ENCODE assay signal across 15 mouse cellular contexts in the genomic region with DNA sequence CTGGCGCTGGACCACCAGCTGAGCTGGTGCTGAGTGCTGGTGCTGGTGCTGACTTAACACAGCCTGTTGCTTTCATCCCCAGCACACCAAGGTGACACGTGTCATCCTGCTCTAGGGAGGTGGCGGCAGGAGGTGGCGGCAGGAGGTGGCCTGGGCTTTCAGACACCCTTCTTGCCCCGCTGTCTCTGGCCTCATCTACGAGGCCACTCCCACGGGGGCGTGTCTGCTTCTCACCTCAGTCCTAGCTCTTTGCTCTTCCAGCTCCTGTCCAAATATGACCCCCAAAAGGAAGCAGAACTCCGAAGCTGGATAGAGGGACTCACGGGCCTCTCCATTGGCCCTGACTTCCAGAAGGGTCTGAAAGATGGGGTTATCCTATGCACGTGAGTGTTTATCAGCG. TPM values are rescaled to one million over a fixed set of nuclear protein-coding genes. Genes with fewer than 3 reads are reported as not detected.
DNase-seq lines count a peak whose midpoint lies in the region; ATAC-seq and TF ChIP-seq lines count a peak whose summit lies in the region.
"Had no signal": no experiment of that assay in that cellular context is flagged by ENCODE, and none has a peak within 500 bp of the region (broad histone marks: within the 10 kb centered on the region; RNA-seq: fewer than 3 reads in every experiment).

No protein-coding gene starts in this region.

- WGBS in heart, embryonic 15.5 days = 78% methylated on average over 12 of the region's 12 CpGs
- WGBS in midbrain, embryonic 10.5 days = 59% methylated on average over 12 of the region's 12 CpGs
- WGBS in midbrain, embryonic 16.5 days = 52% methylated on average over 12 of the region's 12 CpGs
- WGBS in embryonic facial prominence, embryonic 15.5 days = 72% methylated on average over 12 of the region's 12 CpGs
- 60% methylated on average over 12 of the region's 12 CpGs for WGBS in stomach, embryonic 16.5 days
- WGBS in midbrain, postnatal 0 days = 58% methylated on average over 12 of the region's 12 CpGs

- no peak for ATAC-seq in heart, embryonic 15.5 days (replicated peaks; ENCODE audit: insufficient number of reproducible peaks, insufficient read depth, low FRiP score, low read depth)
- no peak for ATAC-seq in midbrain, embryonic 16.5 days
- no peak for ATAC-seq in embryonic facial prominence, embryonic 15.5 days (ENCODE audit: insufficient number of reproducible peaks, low FRiP score, low TSS enrichment, low read depth)
- no peak for ATAC-seq in stomach, embryonic 16.5 days (ENCODE audit: insufficient read depth, low FRiP score)
- ATAC-seq in midbrain, postnatal 0 days (ENCODE audit: low FRiP score) = no peak

- peak overlapping the region; percentile 75; the same call in 1 of the 2 replicates for H3K4me2 ChIP-seq in heart, embryonic 15.5 days
- no peak overlapping the region for H3K4me2 ChIP-seq in midbrain, embryonic 16.5 days (ENCODE audit: low read length)
- 0 out of 2 replicates have a peak overlapping the region, but pooled peaks have one; percentile 93 for H3K4me2 ChIP-seq in embryonic facial prominence, embryonic 15.5 days (replicated peaks)
- H3K4me2 ChIP-seq in stomach, embryonic 16.5 days (ENCODE audit: low read depth, low read length) = peak overlapping the region; percentile 90
- H3K4me2 ChIP-seq in midbrain, postnatal 0 days (ENCODE audit: low read depth, low read length, poor library complexity, severe bottlenecking) = no peak overlapping the region
- H3K4me2 ChIP-seq: neural tube, embryonic 13.5 days had no signal

- H3K27ac ChIP-seq in heart, embryonic 15.5 days = 0 out of 2 replicates have a peak overlapping the region, but pooled peaks have one; percentile 19
- H3K27ac ChIP-seq in midbrain, embryonic 10.5 days (replicated peaks) = no peak overlapping the region
- H3K27ac ChIP-seq in midbrain, embryonic 16.5 days (ENCODE audit: low read length) = no peak overlapping the region
- peak overlapping the region; percentile 4; the same call in 1 of the 2 replicates for H3K27ac ChIP-seq in embryonic facial prominence, embryonic 15.5 days (replicated peaks)
- no peak overlapping the region for H3K27ac ChIP-seq in stomach, embryonic 16.5 days (ENCODE audit: low read length)
- no peak overlapping the region for H3K27ac ChIP-seq in midbrain, postnatal 0 days (ENCODE audit: low read depth, low read length)
- H3K27ac ChIP-seq: neural tube, embryonic 13.5 days had no signal

- H3K9ac ChIP-seq in heart, embryonic 15.5 days = no peak overlapping the region
- H3K9ac ChIP-seq in midbrain, embryonic 16.5 days (ENCODE audit: low read depth, low read length) = no peak overlapping the region
- H3K9ac ChIP-seq in embryonic facial prominence, embryonic 15.5 days = no peak overlapping the region
- H3K9ac ChIP-seq in stomach, embryonic 16.5 days (ENCODE audit: low read length) = peak overlapping the region; percentile 43; the same call in 1 of the 2 replicates
- no peak overlapping the region for H3K9ac ChIP-seq in midbrain, postnatal 0 days (replicated peaks; ENCODE audit: low read length, poor library complexity, severe bottlenecking)
- H3K9ac ChIP-seq: neural tube, embryonic 13.5 days had no signal

- TF ChIP-seq CTCF in midbrain, postnatal 0 days (IDR thresholded peaks at IDR 0.05) = no peak

- H3K27me3 ChIP-seq in heart, embryonic 15.5 days = no peaks in the 10 kb centered on the region
- H3K27me3 ChIP-seq in midbrain, embryonic 10.5 days (ENCODE audit: low read depth, poor library complexity, severe bottlenecking) = peaks cover 53% of the 10 kb centered on the region
- H3K27me3 ChIP-seq in midbrain, embryonic 16.5 days (ENCODE audit: control insufficient read depth, insufficient read depth, low read depth, low read length) = peaks cover 29% of the 10 kb centered on the region
- no peaks in the 10 kb centered on the region for H3K27me3 ChIP-seq in embryonic facial prominence, embryonic 15.5 days
- H3K27me3 ChIP-seq in stomach, embryonic 16.5 days (ENCODE audit: control insufficient read depth, insufficient read depth, low read length) = no peaks in the 10 kb centered on the region
- H3K27me3 ChIP-seq in midbrain, postnatal 0 days (ENCODE audit: insufficient read depth, low read length) = peaks cover 24% of the 10 kb centered on the region

- peaks cover 50% of the 10 kb centered on the region for H3K36me3 ChIP-seq in heart, embryonic 15.5 days
- peaks cover 29% of the 10 kb centered on the region; the same call in 1 of the 2 replicates for H3K36me3 ChIP-seq in midbrain, embryonic 10.5 days
- H3K36me3 ChIP-seq in midbrain, embryonic 16.5 days (ENCODE audit: control insufficient read depth, insufficient read depth, low read length) = no peaks in the 10 kb centered on the region
- peaks cover 53% of the 10 kb centered on the region for H3K36me3 ChIP-seq in embryonic facial prominence, embryonic 15.5 days
- peaks cover 27% of the 10 kb centered on the region for H3K36me3 ChIP-seq in stomach, embryonic 16.5 days (ENCODE audit: control insufficient read depth, insufficient read depth, low read length)
- H3K36me3 ChIP-seq in midbrain, postnatal 0 days (ENCODE audit: insufficient read depth, low read length) = no peaks in the 10 kb centered on the region

- H3K4me1 ChIP-seq in heart, embryonic 15.5 days (replicated peaks) = peaks cover 56% of the 10 kb centered on the region
- H3K4me1 ChIP-seq in midbrain, embryonic 10.5 days = peaks cover 47% of the 10 kb centered on the region
- peaks cover 17% of the 10 kb centered on the region for H3K4me1 ChIP-seq in midbrain, embryonic 16.5 days (ENCODE audit: control insufficient read depth, insufficient read depth, low read length)
- peaks cover 51% of the 10 kb centered on the region for H3K4me1 ChIP-seq in embryonic facial prominence, embryonic 15.5 days
- peaks cover 26% of the 10 kb centered on the region for H3K4me1 ChIP-seq in stomach, embryonic 16.5 days (ENCODE audit: control insufficient read depth, insufficient read depth, low read length)
- H3K4me1 ChIP-seq in midbrain, postnatal 0 days (ENCODE audit: insufficient read depth, low read length) = 0 out of 2 replicates have a peak, but pooled peaks cover 2% of the 10 kb centered on the region

- DNase-seq in heart, adult 8-10 months (ENCODE audit: low spot score) = no peak
- no peak for DNase-seq in midbrain, embryonic 10.5 days (ENCODE audit: low spot score)
- DNase-seq in midbrain, postnatal 0 days (ENCODE audit: low spot score) = no peak
- DNase-seq in kidney, postnatal 10 days = no peak
- DNase-seq: adrenal gland, adult 8-10 months; cerebellum, adult 18-20 months; heart, postnatal 10 days; kidney, postnatal 36 days; right cerebral cortex, postnatal 14 days had no signal

- peak overlapping the region; percentile 16 for H3K4me3 ChIP-seq in heart, embryonic 15.5 days
- H3K4me3 ChIP-seq in midbrain, embryonic 10.5 days = 0 out of 2 replicates have a peak overlapping the region, but pooled peaks have one; percentile 14
- no peak overlapping the region for H3K4me3 ChIP-seq in midbrain, embryonic 16.5 days (ENCODE audit: low read depth, low read length)
- H3K4me3 ChIP-seq in embryonic facial prominence, embryonic 15.5 days (replicated peaks) = no peak overlapping the region; the same call in 1 of the 2 replicates
- H3K4me3 ChIP-seq in stomach, embryonic 16.5 days (replicated peaks; ENCODE audit: low read length) = peak overlapping the region; percentile 35
- no peak overlapping the region for H3K4me3 ChIP-seq in midbrain, postnatal 0 days (ENCODE audit: low read depth, low read length)
- H3K4me3 ChIP-seq: neural tube, embryonic 13.5 days had no signal

- no peaks in the 10 kb centered on the region for H3K9me3 ChIP-seq in heart, embryonic 15.5 days (replicated peaks)
- peaks cover 14% of the 10 kb centered on the region for H3K9me3 ChIP-seq in midbrain, embryonic 10.5 days (replicated peaks)
- 0 out of 2 replicates have a peak, but pooled peaks cover 2% of the 10 kb centered on the region for H3K9me3 ChIP-seq in midbrain, embryonic 16.5 days (replicated peaks; ENCODE audit: control insufficient read depth, low read length, poor library complexity, severe bottlenecking)
- no peaks in the 10 kb centered on the region for H3K9me3 ChIP-seq in embryonic facial prominence, embryonic 15.5 days (replicated peaks)
- H3K9me3 ChIP-seq in stomach, embryonic 16.5 days (replicated peaks; ENCODE audit: control insufficient read depth, low read length) = peaks cover 6% of the 10 kb centered on the region; the same call in 1 of the 2 replicates
- H3K9me3 ChIP-seq in midbrain, postnatal 0 days (ENCODE audit: low read length) = no peaks in the 10 kb centered on the region

RNA-seq across cellular contexts. Expression of a gene that starts 2.7 kb away (rescaled TPM):
- 208 and 243 TPM in 2 replicates for polyA plus RNA-seq in heart, embryonic 15.5 days (2015; fragmentation: Nextera tagmentation; extraction: Ambion mirVana)
- 10 to 100 TPM; 27.1 to 35.7 (median 33.3) TPM for total RNA-seq in heart, adult 8-10 months (2022)
- 198 and 199 TPM in 2 replicates for polyA plus RNA-seq in midbrain, embryonic 10.5 days (2016; fragmentation: Nextera tagmentation; extraction: Ambion mirVana)
- polyA plus RNA-seq in midbrain, embryonic 16.5 days (2015; fragmentation: Nextera tagmentation; extraction: Ambion mirVana) = 25.7 and 26.2 TPM in 2 replicates
- polyA plus RNA-seq in embryonic facial prominence, embryonic 15.5 days (2015; fragmentation: Nextera tagmentation; extraction: Ambion mirVana) = 288 and 296 TPM in 2 replicates
- 333 and 334 TPM in 2 replicates for polyA plus RNA-seq in stomach, embryonic 16.5 days (2015; fragmentation: Nextera tagmentation; extraction: Ambion mirVana)
- total RNA-seq in midbrain, postnatal 0 days (2014; rRNA removed) = 14.8 and 19.5 TPM in 2 replicates
- polyA plus RNA-seq in midbrain, postnatal 0 days (2015; fragmentation: Nextera tagmentation; extraction: Ambion mirVana) = 12.6 and 12.8 TPM in 2 replicates

RNA-seq across cellular contexts. Expression of a gene that starts 5.2 kb away (rescaled TPM):
- 2.1 and 3.9 TPM in 2 replicates for polyA plus RNA-seq in heart, embryonic 15.5 days (2015; fragmentation: Nextera tagmentation; extraction: Ambion mirVana)
- 1 to 10 TPM; 7.5 to 8.5 (median 8.0) TPM for total RNA-seq in heart, adult 8-10 months (2022)
- polyA plus RNA-seq in midbrain, embryonic 10.5 days (2016; fragmentation: Nextera tagmentation; extraction: Ambion mirVana) = 3.2 and 4.8 TPM in 2 replicates
- polyA plus RNA-seq in midbrain, embryonic 16.5 days (2015; fragmentation: Nextera tagmentation; extraction: Ambion mirVana) = 4.1 and 4.8 TPM in 2 replicates
- 3.7 and 4.0 TPM in 2 replicates for polyA plus RNA-seq in embryonic facial prominence, embryonic 15.5 days (2015; fragmentation: Nextera tagmentation; extraction: Ambion mirVana)
- 6.3 and 7.4 TPM in 2 replicates for polyA plus RNA-seq in stomach, embryonic 16.5 days (2015; fragmentation: Nextera tagmentation; extraction: Ambion mirVana)
- total RNA-seq in midbrain, postnatal 0 days (2014; rRNA removed) = 9.3 TPM in 2 replicates
- polyA plus RNA-seq in midbrain, postnatal 0 days (2015; fragmentation: Nextera tagmentation; extraction: Ambion mirVana) = 1.7 and 1.9 TPM in 2 replicates

RNA-seq across cellular contexts. Expression of a gene that starts 7.0 kb away (rescaled TPM):
- 16.2 and 19.6 TPM in 2 replicates for polyA plus RNA-seq in heart, embryonic 15.5 days (2015; fragmentation: Nextera tagmentation; extraction: Ambion mirVana)
- total RNA-seq in heart, adult 8-10 months (2022) = 100 to 1,000 TPM; 116 to 120 (median 117) TPM
- 11.0 TPM in 2 replicates for polyA plus RNA-seq in midbrain, embryonic 10.5 days (2016; fragmentation: Nextera tagmentation; extraction: Ambion mirVana)
- 15.3 and 16.2 TPM in 2 replicates for polyA plus RNA-seq in midbrain, embryonic 16.5 days (2015; fragmentation: Nextera tagmentation; extraction: Ambion mirVana)
- 23.9 and 29.3 TPM in 2 replicates for polyA plus RNA-seq in embryonic facial prominence, embryonic 15.5 days (2015; fragmentation: Nextera tagmentation; extraction: Ambion mirVana)
- 5.6 TPM in 2 replicates for polyA plus RNA-seq in stomach, embryonic 16.5 days (2015; fragmentation: Nextera tagmentation; extraction: Ambion mirVana)
- 134 and 172 TPM in 2 replicates for total RNA-seq in midbrain, postnatal 0 days (2014; rRNA removed)
- polyA plus RNA-seq in midbrain, postnatal 0 days (2015; fragmentation: Nextera tagmentation; extraction: Ambion mirVana) = 26.2 and 29.3 TPM in 2 replicates

RNA-seq across cellular contexts. Expression of a gene that starts 20.6 kb away (rescaled TPM):
- 0.24 and 0.28 TPM in 2 replicates for polyA plus RNA-seq in heart, embryonic 15.5 days (2015; fragmentation: Nextera tagmentation; extraction: Ambion mirVana)
- total RNA-seq in heart, adult 8-10 months (2022) = under 1 TPM; 0.37 to 0.85 (median 0.63) TPM
- polyA plus RNA-seq in midbrain, embryonic 10.5 days (2016; fragmentation: Nextera tagmentation; extraction: Ambion mirVana) = 0.25 and 0.30 TPM in 2 replicates
- 0.20 and 0.28 TPM in 2 replicates for polyA plus RNA-seq in midbrain, embryonic 16.5 days (2015; fragmentation: Nextera tagmentation; extraction: Ambion mirVana)
- 0.63 and 0.77 TPM in 2 replicates for polyA plus RNA-seq in embryonic facial prominence, embryonic 15.5 days (2015; fragmentation: Nextera tagmentation; extraction: Ambion mirVana)
- 0.21 and 0.45 TPM in 2 replicates for polyA plus RNA-seq in stomach, embryonic 16.5 days (2015; fragmentation: Nextera tagmentation; extraction: Ambion mirVana)
- 0.42 and 2.2 TPM in 2 replicates for total RNA-seq in midbrain, postnatal 0 days (2014; rRNA removed)
- 0.11 and 0.21 TPM in 2 replicates for polyA plus RNA-seq in midbrain, postnatal 0 days (2015; fragmentation: Nextera tagmentation; extraction: Ambion mirVana)
- total RNA-seq: heart, postnatal 10 days; megakaryocyte progenitor cell, adult 5-6 weeks had no signal

RNA-seq across cellular contexts. Expression of a gene that starts 25.4 kb away (rescaled TPM):
- polyA plus RNA-seq in heart, embryonic 15.5 days (2015; fragmentation: Nextera tagmentation; extraction: Ambion mirVana) = 4.7 and 14.4 TPM in 2 replicates
- 1 to 10 TPM; 2.9 to 5.1 (median 3.4) TPM for total RNA-seq in heart, adult 8-10 months (2022)
- 7.9 and 8.0 TPM in 2 replicates for polyA plus RNA-seq in midbrain, embryonic 10.5 days (2016; fragmentation: Nextera tagmentation; extraction: Ambion mirVana)
- 1.2 TPM in 2 replicates for polyA plus RNA-seq in midbrain, embryonic 16.5 days (2015; fragmentation: Nextera tagmentation; extraction: Ambion mirVana)
- polyA plus RNA-seq in embryonic facial prominence, embryonic 15.5 days (2015; fragmentation: Nextera tagmentation; extraction: Ambion mirVana) = 5.1 and 6.2 TPM in 2 replicates
- polyA plus RNA-seq in stomach, embryonic 16.5 days (2015; fragmentation: Nextera tagmentation; extraction: Ambion mirVana) = 7.8 and 9.7 TPM in 2 replicates
- 1.7 and 2.4 TPM in 2 replicates for total RNA-seq in midbrain, postnatal 0 days (2014; rRNA removed)
- 1.2 and 1.6 TPM in 2 replicates for polyA plus RNA-seq in midbrain, postnatal 0 days (2015; fragmentation: Nextera tagmentation; extraction: Ambion mirVana)

Comparison
In these comparisons a context has a peak if more than half of its experiments do, and no peak if none do; other contexts are left out.
1. H3K4me3 ChIP-seq: peak in heart, embryonic 15.5 days (single experiment), midbrain, embryonic 10.5 days (single experiment) and stomach, embryonic 16.5 days (single experiment); none in midbrain, embryonic 16.5 days (single experiment), embryonic facial prominence, embryonic 15.5 days (single experiment) and midbrain, postnatal 0 days (single experiment).
2. H3K27ac ChIP-seq: peak in heart, embryonic 15.5 days (single experiment) and embryonic facial prominence, embryonic 15.5 days (single experiment); none in midbrain, embryonic 10.5 days (single experiment), midbrain, embryonic 16.5 days (single experiment), stomach, embryonic 16.5 days (single experiment) and midbrain, postnatal 0 days (single experiment).
3. H3K4me2 ChIP-seq: peak in heart, embryonic 15.5 days (single experiment), embryonic facial prominence, embryonic 15.5 days (single experiment) and stomach, embryonic 16.5 days (single experiment); none in midbrain, embryonic 16.5 days (single experiment) and midbrain, postnatal 0 days (single experiment).